Mouse (Mus musculus) ovary, adult 2 months (tissue): Measurements from ENCODE around the gene Trappc3l. TPM values are rescaled to one million over a fixed set of nuclear protein-coding genes. Genes with fewer than 3 reads are reported as not detected.

Source experiments
- polyA plus RNA-seq: library from polyadenylated mRNA; depleted of rRNA; stranded (reverse); fragments of >200 nt; gene quantifications from 2 replicates; pipeline ENCODE4 v1.2.3, GENCODE M21; 2012; rRNA removed

Trappc3l gene
- polyA plus RNA-seq = 0.12 TPM in 1 of 2 replicates, not detected in the other

DNA sequence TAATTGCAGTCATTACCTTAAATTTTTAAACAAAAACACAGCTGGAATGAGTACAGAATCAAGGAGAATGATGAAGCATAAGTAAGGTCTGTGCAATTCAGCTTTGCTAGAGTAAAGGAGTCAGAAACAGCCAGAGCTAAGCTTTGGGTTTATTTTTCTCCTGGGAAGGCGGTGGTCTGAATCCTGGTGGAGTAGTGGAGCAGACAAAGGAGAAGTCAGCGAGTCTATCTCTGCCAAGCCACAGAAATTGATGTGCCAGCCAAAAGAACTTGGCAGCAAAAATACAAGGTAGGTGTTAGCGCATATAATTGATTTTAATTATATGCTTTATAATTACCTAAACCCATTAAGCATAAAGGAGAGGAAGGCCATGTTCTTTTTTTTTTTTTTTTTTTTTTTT lies at the start of gene Trappc3l:
Trappc3l (plus strand) TSS at position 197 of the 400 bp plus-strand sequence.

DNA sequence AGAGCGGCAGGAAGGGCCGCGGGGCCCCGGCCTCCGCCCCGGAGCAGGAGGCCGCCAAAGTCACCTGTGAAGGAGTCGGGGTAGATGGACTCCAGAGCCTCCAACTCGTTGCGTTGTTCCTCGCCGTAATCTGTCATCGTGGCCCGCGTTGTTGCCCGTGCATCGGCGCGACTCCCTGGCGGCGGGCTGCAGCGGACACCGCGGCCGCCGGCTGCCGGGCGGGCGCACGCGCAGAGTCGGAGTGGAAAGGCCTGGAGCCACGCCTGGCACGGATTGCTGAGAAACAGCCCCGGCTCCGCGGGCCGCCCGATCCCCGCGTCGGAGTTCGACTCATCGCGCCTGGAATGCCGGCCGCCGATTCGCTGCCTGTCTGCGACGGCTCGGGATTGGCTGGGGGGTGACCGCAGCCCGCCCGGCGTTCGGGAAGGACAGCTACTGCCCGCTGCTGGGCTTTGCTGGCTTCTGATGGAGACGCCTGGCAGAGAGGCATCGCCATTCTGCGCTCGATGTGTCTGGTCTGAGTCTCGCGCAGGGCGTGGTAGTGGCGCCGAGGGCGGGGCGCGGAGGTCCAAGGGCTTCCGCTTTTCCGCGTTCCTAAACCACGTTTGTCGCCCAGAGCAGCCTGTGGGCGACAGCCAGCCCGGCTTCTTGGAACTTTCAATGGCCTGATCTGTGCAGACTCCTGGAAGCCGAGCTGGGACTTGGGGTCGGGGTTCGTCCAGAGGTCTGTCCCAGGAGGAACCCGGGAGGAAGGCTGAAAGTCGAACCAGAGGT lies 17.9 kb upstream of the Trappc3l start, which contains the start of gene Rwdd1:
Rwdd1 (minus strand) TSS at position 323 of the 774 bp plus-strand sequence.

DNA sequence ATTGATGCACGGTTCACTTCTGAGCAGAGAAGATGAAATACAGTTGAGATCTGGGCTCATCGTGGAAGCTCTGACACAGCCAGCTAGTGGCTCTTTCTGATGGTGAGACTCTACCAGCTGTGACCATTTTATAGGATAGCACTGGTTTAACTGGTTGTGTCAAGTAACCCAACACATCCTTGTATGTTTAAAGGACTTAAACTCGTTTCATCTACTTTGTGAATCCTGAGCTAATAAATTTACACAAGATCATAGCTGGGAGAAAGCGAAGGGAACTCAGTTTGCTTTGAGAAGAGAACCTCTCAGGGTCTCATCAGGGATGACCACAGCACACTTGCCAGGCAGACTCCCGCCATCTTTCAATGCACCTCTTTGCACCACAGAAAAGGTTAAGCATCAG lies 6.8 kb downstream of the Trappc3l start, which contains the start of gene Calhm4:
Calhm4 (minus strand) TSS at position 101 of the 400 bp plus-strand sequence.

DNA sequence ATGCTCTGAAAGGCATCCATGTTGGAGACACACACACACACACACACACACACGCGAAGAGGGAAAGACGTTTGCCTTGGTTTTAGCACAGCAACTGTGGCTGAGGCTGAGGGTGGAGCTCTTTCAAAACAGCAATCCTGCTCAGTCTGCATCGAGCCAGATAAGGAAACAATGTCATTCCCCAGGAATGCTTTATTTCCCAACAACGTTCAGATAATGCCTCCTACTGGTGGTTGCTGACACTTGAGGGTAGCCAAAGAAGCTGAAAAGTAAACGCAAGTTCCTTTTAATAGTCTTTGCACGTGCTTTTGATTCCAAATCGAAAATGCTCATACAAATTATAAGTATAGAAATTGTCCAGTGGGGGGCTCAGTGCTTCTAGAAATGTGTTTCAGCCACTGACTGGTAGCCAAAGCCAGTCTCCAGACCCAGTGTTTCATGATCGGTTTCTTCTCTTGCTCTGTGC lies 59.1 kb downstream of the Trappc3l start, which contains the start of gene Calhm5:
Calhm5 (minus strand) TSS at position 102 of the 466 bp plus-strand sequence.

GRCm38 (mm10) chr10:34127392-34128378 lies 90.3 kb downstream of the Trappc3l start, which contains the start of gene Calhm6:
Gene Calhm6 (minus strand): TSS chr10:34127984.

Other genes starting within 250 kb of the Trappc3l start
- gene Sult3a1, start 179.9 kb upstream of the Trappc3l start, polyA plus RNA-seq = not detected in 2 replicates
- 0.87 and 0.91 TPM in 2 replicates for gene Rsph4a, start 132.5 kb upstream of the Trappc3l start, polyA plus RNA-seq
- gene Zup1, start 86.3 kb upstream of the Trappc3l start, polyA plus RNA-seq = 4.3 and 4.9 TPM in 2 replicates
- 61.2 and 106 TPM in 2 replicates for gene Rwdd1, start 18.0 kb upstream of the Trappc3l start, polyA plus RNA-seq
- not detected in 2 replicates for gene Calhm4, start 6.7 kb downstream of the Trappc3l start, polyA plus RNA-seq
- 0.36 and 0.39 TPM in 2 replicates for gene Calhm5, start 58.9 kb downstream of the Trappc3l start, polyA plus RNA-seq
- 3.8 and 5.6 TPM in 2 replicates for gene Calhm6, start 90.4 kb downstream of the Trappc3l start, polyA plus RNA-seq
- gene Dse, start 170.1 kb downstream of the Trappc3l start, polyA plus RNA-seq = 18.8 and 25.4 TPM in 2 replicates
- 40.0 and 43.0 TPM in 2 replicates for gene Tspyl1, start 244.6 kb downstream of the Trappc3l start, polyA plus RNA-seq